Mouse (Mus musculus) CH12.LX (cell line): ENCODE measurements around the gene Snta1. TPM values are rescaled to one million over a fixed set of nuclear protein-coding genes. Genes with fewer than 3 reads are reported as not detected.

Experiments used
- DNase-seq: peaks from one replicate; pipeline ENCODE4 v3.0.0-alpha.2; 2013; ENCODE audit errors: extremely low read depth
- H3K27ac ChIP-seq: 2 replicates; pipeline ENCODE4 v1.5.1; 2012; ENCODE audit warnings: low read depth, mild to moderate bottlenecking, control low read depth, moderate library complexity; ENCODE audit not compliant: insufficient read depth
- H3K27me3 ChIP-seq: replicated peaks from 2 replicates; pipeline ENCODE3; 2012; ENCODE audit warnings: inconsistent platforms
- H3K36me3 ChIP-seq, 2 experiments: replicated peaks in 1 of 2; 2 replicates each; pipeline versions ENCODE3 to v1.6.1; 2012; ENCODE audit warnings: inconsistent platforms in 1 of 2, low read length in 1 of 2, mild to moderate bottlenecking in 1 of 2, mixed read lengths in 1 of 2, moderate library complexity in 1 of 2; ENCODE audit not compliant: control insufficient read depth in 1 of 2, insufficient read depth in 1 of 2
- H3K4me1 ChIP-seq, 2 experiments: 2 replicates each; pipeline ENCODE4 v1.6.1; 2012; ENCODE audit warnings: inconsistent platforms in 1 of 2, moderate library complexity in 1 of 2; ENCODE audit not compliant: insufficient read depth in 2 of 2, control insufficient read depth in 1 of 2
- H3K4me2 ChIP-seq: 2 replicates; pipeline ENCODE4 v1.6.1; 2012; ENCODE audit warnings: low read depth, mild to moderate bottlenecking, control low read depth; ENCODE audit not compliant: poor library complexity, insufficient read depth, severe bottlenecking
- H3K4me3 ChIP-seq, 3 experiments: fragments of 150-350 bp in 1 of 3; sonication (generic) in 1 of 3; replicated peaks in 1 of 3; 2 replicates each; pipeline versions ENCODE3 to v1.5.1; 2011 to 2012; ENCODE audit warnings: low read depth in 2 of 3, low read length in 2 of 3, mild to moderate bottlenecking in 2 of 3, moderate library complexity in 2 of 3, control low read depth in 1 of 3, improper control_type of control experiment in 1 of 3, inconsistent platforms in 1 of 3, mixed read lengths in 1 of 3; ENCODE audit not compliant: poor library complexity in 1 of 3
- H3K79me2 ChIP-seq: replicated peaks from 2 replicates; pipeline ENCODE4 v1.6.1; 2012; ENCODE audit warnings: mild to moderate bottlenecking, moderate library complexity; ENCODE audit not compliant: control insufficient read depth, poor library complexity, insufficient read depth, severe bottlenecking; ENCODE audit errors: extremely low read depth
- H3K9ac ChIP-seq: 2 replicates; pipeline ENCODE4 v1.6.1; 2012; ENCODE audit warnings: low read depth, mild to moderate bottlenecking, control low read depth, moderate library complexity; ENCODE audit not compliant: insufficient read depth
- H3K9me3 ChIP-seq: replicated peaks from 2 replicates; pipeline ENCODE3; 2012; ENCODE audit warnings: low read length, inconsistent platforms, mixed read lengths
- BHLHE40 ChIP-seq: IDR thresholded peaks from 2 replicates; pipeline ENCODE4 v1.6.1; 2011; ENCODE audit warnings: mild to moderate bottlenecking, low read depth, low read length, improper control_type of control experiment
- CHD1 ChIP-seq: IDR thresholded peaks from 2 replicates; pipeline ENCODE4 v1.6.1; 2012; ENCODE audit warnings: low read depth, low read length, improper control_type of control experiment, inconsistent platforms
- CHD2 ChIP-seq: IDR thresholded peaks from 2 replicates; pipeline ENCODE4 v1.6.1; 2011; ENCODE audit warnings: low read length, improper control_type of control experiment
- ELF1 ChIP-seq: IDR thresholded peaks from 2 replicates; pipeline ENCODE4 v1.6.1; 2014; ENCODE audit warnings: low read depth, mild to moderate bottlenecking, inconsistent platforms, low read length, improper control_type of control experiment
- EP300 ChIP-seq: IDR thresholded peaks from 2 replicates; pipeline ENCODE4 v1.6.1; 2011; ENCODE audit warnings: low read length, improper control_type of control experiment
- ETS1 ChIP-seq: conservative IDR thresholded peaks from 2 replicates; pipeline ENCODE4 v1.6.1; 2012; ENCODE audit warnings: low read depth, mild to moderate bottlenecking, inconsistent platforms, low read length, improper control_type of control experiment, moderate library complexity
- IRF4 ChIP-seq: IDR thresholded peaks from 2 replicates; pipeline ENCODE4 v1.6.1; 2014; ENCODE audit warnings: low read depth, mild to moderate bottlenecking, inconsistent platforms, low read length, improper control_type of control experiment
- JUND ChIP-seq: conservative IDR thresholded peaks from 2 replicates; pipeline ENCODE4 v1.6.1; 2011; ENCODE audit warnings: low read depth, low read length, improper control_type of control experiment
- MAX ChIP-seq: IDR thresholded peaks from 2 replicates; pipeline ENCODE4 v1.6.1; 2011; ENCODE audit warnings: low read length, improper control_type of control experiment
- MEF2A ChIP-seq: IDR thresholded peaks from 2 replicates; pipeline ENCODE4 v1.6.1; 2014; ENCODE audit warnings: low read depth, mild to moderate bottlenecking, inconsistent platforms, low read length, improper control_type of control experiment, borderline replicate concordance
- PAX5 ChIP-seq: IDR thresholded peaks from 2 replicates; pipeline ENCODE4 v1.6.1; 2012; ENCODE audit warnings: low read length, inconsistent platforms, mixed read lengths
- POLR2A ChIP-seq: IDR thresholded peaks from 2 replicates; pipeline ENCODE4 v1.6.1; 2011; ENCODE audit warnings: low read depth, mild to moderate bottlenecking, improper control_type of control experiment, low read length
- POLR2AphosphoS2 ChIP-seq: IDR thresholded peaks from 2 replicates; pipeline ENCODE4 v1.6.1; 2011; ENCODE audit warnings: low read depth, low read length, improper control_type of control experiment
- RAD21 ChIP-seq: IDR thresholded peaks from 2 replicates; pipeline ENCODE4 v1.6.1; 2011; ENCODE audit warnings: low read depth, mild to moderate bottlenecking, low read length, improper control_type of control experiment, moderate library complexity
- RCOR1 ChIP-seq: conservative IDR thresholded peaks from 2 replicates; pipeline ENCODE4 v1.6.1; 2012; ENCODE audit warnings: low read depth, mild to moderate bottlenecking, inconsistent platforms, low read length, improper control_type of control experiment
- SMC3 ChIP-seq: IDR thresholded peaks from 2 replicates; pipeline ENCODE4 v1.6.1; 2011; ENCODE audit warnings: low read depth, low read length, improper control_type of control experiment
- TBP ChIP-seq: conservative IDR thresholded peaks from 2 replicates; pipeline ENCODE4 v1.6.1; 2011; ENCODE audit warnings: low read depth, low read length, improper control_type of control experiment
- UBTF ChIP-seq: IDR thresholded peaks from 2 replicates; pipeline ENCODE4 v1.6.1; 2012; ENCODE audit warnings: low read depth, mild to moderate bottlenecking, inconsistent platforms, low read length, improper control_type of control experiment, moderate library complexity
- USF1 ChIP-seq: IDR thresholded peaks from 2 replicates; pipeline ENCODE4 v1.6.1; 2014; ENCODE audit warnings: low read depth, mild to moderate bottlenecking, inconsistent platforms, low read length, improper control_type of control experiment
- USF2 ChIP-seq: conservative IDR thresholded peaks from 2 replicates; pipeline ENCODE4 v1.6.1; 2011; ENCODE audit warnings: low read depth, low read length, improper control_type of control experiment
- ZMIZ1 ChIP-seq: IDR thresholded peaks from 2 replicates; pipeline ENCODE4 v1.6.1; 2012; ENCODE audit warnings: low read depth, mild to moderate bottlenecking, inconsistent platforms, low read length, improper control_type of control experiment
- dilution Hi-C: fragments of 300-500 bp; cut with MboI; formaldehyde crosslinking; loops from 2 replicates; pipeline ENCODE4 v1.14.3; 2020; ENCODE audit warnings: low sequenced_read_pairs; ENCODE audit not compliant: extremely low pct_unique_long_range_greater_than_20kb, extremely low pct_ligation_motif_present
- in situ Hi-C: fragments of 300-500 bp; cut with MboI; formaldehyde crosslinking; loops from 3 replicates; pipeline ENCODE4 v1.14.3; 2019; ENCODE audit warnings: low sequenced_read_pairs, low pct_ligation_motif_present, low pct_unique_long_range_greater_than_20kb, mixed read lengths
- polyA plus RNA-seq: library from polyadenylated mRNA; unstranded; fragments of >175 nt; gene quantifications from 2 replicates; pipeline ENCODE4 v1.2.1, GENCODE M21; 2012; ENCODE audit warnings: low read depth; ENCODE audit not compliant: insufficient read length
- total RNA-seq, 2 experiments: library from RNA; depleted of rRNA; stranded (reverse); fragments of 300-350 nt in 1 of 2; fragments of >200 nt in 1 of 2; gene quantifications; 2 replicates each; pipeline ENCODE4 v1.2.3; 2012 to 2014

Snta1 gene
- total and polyA plus RNA-seq, 3 experiments: 0.33 TPM; not detected in 2

DNA sequence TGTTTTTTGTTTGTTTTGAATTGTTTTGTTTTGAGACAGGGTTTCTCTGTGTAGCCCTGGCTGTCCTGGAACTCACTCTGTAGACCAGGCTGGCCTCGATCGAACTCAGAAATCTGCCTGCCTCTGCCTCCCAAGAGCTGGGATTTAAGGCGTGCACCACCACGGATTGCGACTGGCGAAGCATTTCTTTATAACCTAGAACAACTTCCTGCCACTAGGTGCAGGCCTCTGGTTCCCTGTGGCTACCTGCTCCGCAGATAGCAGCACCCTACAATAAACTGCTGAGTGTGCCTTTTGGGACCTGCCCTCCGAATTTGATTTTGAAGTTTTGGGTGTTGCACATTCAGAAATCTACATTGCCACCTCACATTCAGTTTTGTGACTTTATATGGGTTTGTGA lies 39.9 kb upstream of the Snta1 start:
- H3K4me1 ChIP-seq: peaks cover 0 to 21% of the 10 kb centered on the region in 2 experiments; a peak in 2 of 4 replicates
- H3K27ac ChIP-seq: no peak overlapping the region
- no peak overlapping the region for H3K9ac ChIP-seq
- peaks cover 7% of the 10 kb centered on the region; the same call in 1 of the 2 replicates for H3K79me2 ChIP-seq
- in situ Hi-C loops (no loop called here), dilution Hi-C loops (no loop called here)
- H3K9me3 ChIP-seq: no peaks in the 10 kb centered on the region
- TF ChIP-seq RCOR1: no peak
- TF ChIP-seq ETS1: no peak
- TF ChIP-seq MEF2A: no peak
- no peak for TF ChIP-seq POLR2AphosphoS2
- TF ChIP-seq ZMIZ1: no peak
- TF ChIP-seq JUND: no peak
- no peak for TF ChIP-seq SMC3
- no peak for TF ChIP-seq TBP
- no peak for TF ChIP-seq MAX
- no peak for TF ChIP-seq UBTF
- no peak for TF ChIP-seq ELF1
- H3K36me3 ChIP-seq: peaks cover 0 to 7% of the 10 kb centered on the region in 2 experiments
- H3K27me3 ChIP-seq: no peaks in the 10 kb centered on the region
- H3K4me3 ChIP-seq: no peak overlapping the region
- no peak for DNase-seq
- H3K4me2 ChIP-seq: no peak overlapping the region

DNA sequence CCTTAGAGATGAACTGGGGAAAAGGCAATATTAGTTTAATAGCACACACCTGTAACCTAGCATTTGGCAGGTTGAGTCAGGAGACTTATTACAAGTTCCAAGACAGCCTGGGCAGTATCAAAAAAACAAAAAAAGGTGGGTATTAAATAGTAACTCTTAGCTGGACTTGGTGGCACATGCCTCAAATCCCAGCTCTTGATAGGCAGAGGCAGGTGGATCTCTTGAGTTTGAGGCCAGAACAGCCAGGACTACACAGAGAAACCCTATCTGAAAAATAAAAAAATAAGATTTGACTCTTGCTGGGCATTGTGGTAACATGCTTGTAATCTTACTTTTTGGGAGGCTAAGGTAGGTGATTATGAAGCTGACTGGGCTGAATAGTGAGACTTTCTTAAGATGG lies 32.6 kb upstream of the Snta1 start:
- dilution Hi-C loops (no loop called here), in situ Hi-C loops (no loop called here)
- no peak overlapping the region for H3K27ac ChIP-seq
- H3K9me3 ChIP-seq: no peaks in the 10 kb centered on the region
- H3K27me3 ChIP-seq: no peaks in the 10 kb centered on the region
- no peak for DNase-seq
- H3K36me3 ChIP-seq: peaks cover 0 to 7% of the 10 kb centered on the region in 2 experiments
- TF ChIP-seq CHD1 (no peak), IRF4 (no peak), RAD21 (no peak), BHLHE40 (no peak), USF2 (no peak), USF1 (no peak), MEF2A (no peak), POLR2AphosphoS2 (no peak), EP300 (no peak), CHD2 (no peak), PAX5 (no peak), POLR2A (no peak)
- H3K4me3 ChIP-seq: no peak overlapping the region
- H3K9ac ChIP-seq: no peak overlapping the region
- H3K79me2 ChIP-seq: peaks cover 25% of the 10 kb centered on the region
- peaks cover under 1 to 31% of the 10 kb centered on the region in 2 experiments; a peak in 3 of 4 replicates for H3K4me1 ChIP-seq
- no peak overlapping the region for H3K4me2 ChIP-seq
